Mouse (Mus musculus) hindbrain, embryonic 11.5 days (tissue): ENCODE results near the gene 1700011L22Rik. TPM values are rescaled to one million over a fixed set of nuclear protein-coding genes. Genes with fewer than 3 reads are reported as not detected.

Experiments
- ATAC-seq: fragments of 200-750 bp; cut with Nextera tagmentation; 2 replicates; pipeline ENCODE4 v1.8.0; 2017; ENCODE audit warnings: mild to moderate bottlenecking, moderate TSS enrichment, moderate library complexity; ENCODE audit not compliant: low FRiP score
- DNase-seq: peaks from one replicate; pipeline ENCODE4 v3.0.0-alpha.2; 2015; ENCODE audit warnings: low spot score
- H3K27ac ChIP-seq: fragments of 300-500 bp; sonication (generic); 2 replicates; pipeline ENCODE4 v1.5.1; 2014; ENCODE audit warnings: mild to moderate bottlenecking, low read depth, low read length
- H3K27me3 ChIP-seq: fragments of 300-500 bp; sonication (generic); 2 replicates; pipeline ENCODE4 v1.6.1; 2014; ENCODE audit warnings: mild to moderate bottlenecking, low read length, moderate library complexity, mixed read lengths; ENCODE audit not compliant: control insufficient read depth, insufficient read depth
- H3K36me3 ChIP-seq: fragments of 300-500 bp; sonication (generic); 2 replicates; pipeline ENCODE4 v1.6.1; 2014; ENCODE audit warnings: mild to moderate bottlenecking, low read length, moderate library complexity, mixed read lengths; ENCODE audit not compliant: control insufficient read depth, insufficient read depth
- H3K4me1 ChIP-seq: fragments of 300-500 bp; sonication (generic); replicated peaks from 2 replicates; pipeline ENCODE4 v1.6.1; 2014; ENCODE audit warnings: low read length, mixed read lengths; ENCODE audit not compliant: control insufficient read depth, insufficient read depth
- H3K4me2 ChIP-seq: fragments of 300-500 bp; sonication (generic); replicated peaks from 2 replicates; pipeline ENCODE4 v1.6.1; 2014; ENCODE audit warnings: mild to moderate bottlenecking, low read depth, low read length
- H3K4me3 ChIP-seq: fragments of 300-500 bp; sonication (generic); 2 replicates; pipeline ENCODE4 v1.5.1; 2014; ENCODE audit warnings: low read depth, low read length
- H3K9ac ChIP-seq: fragments of 300-500 bp; sonication (generic); 2 replicates; pipeline ENCODE4 v1.6.1; 2014; ENCODE audit warnings: low read depth, low read length
- H3K9me3 ChIP-seq: fragments of 300-500 bp; sonication (generic); 2 replicates; pipeline ENCODE4 v1.6.1; 2016; ENCODE audit warnings: low read length; ENCODE audit not compliant: control insufficient read depth
- WGBS: fragments of 180-500 bp; shearing (Covaris S2); extraction: QIAGEN DNeasy Blood & Tissue Kit; methylation state at CpG from one replicate; pipeline ENCODE4 v1.1.7; 2014; 5-methylcytosine and 5-hydroxymethylcytosine counted together
- polyA plus RNA-seq: library from polyadenylated mRNA; unstranded; fragments of >200 nt; fragmentation: Nextera tagmentation; extraction: Ambion mirVana; gene quantifications from 2 replicates; pipeline ENCODE4 v1.2.1, GENCODE M21; 2014

The 1700011L22Rik gene
- polyA plus RNA-seq, 1 experiment from 2014 or later, result not detected

GRCm38 (mm10) chr8:79261920-79262319, 13.6 kb upstream of the 1700011L22Rik start:
- H3K4me3 ChIP-seq, result no peak overlapping the region
- H3K9me3 ChIP-seq, result no peaks in the 10 kb centered on the region
- H3K4me2 ChIP-seq, result no peak overlapping the region
- WGBS, result 95% methylated on average over 5 of the region's 5 CpGs
- no peak overlapping the region for H3K9ac ChIP-seq
- H3K27ac ChIP-seq, result no peak overlapping the region
- H3K4me1 ChIP-seq, result no peaks in the 10 kb centered on the region
- no peak for ATAC-seq
- DNase-seq, result no peak
- no peaks in the 10 kb centered on the region for H3K27me3 ChIP-seq
- H3K36me3 ChIP-seq, result no peaks in the 10 kb centered on the region

- H3K9ac ChIP-seq, result no peak overlapping the region
- H3K9me3 ChIP-seq, result no peaks in the 10 kb centered on the region
- no peak overlapping the region for H3K4me3 ChIP-seq
- ATAC-seq, result no peak
- DNase-seq, result no peak
- no peaks in the 10 kb centered on the region for H3K27me3 ChIP-seq
- no peak overlapping the region for H3K4me2 ChIP-seq
- no peaks in the 10 kb centered on the region for H3K36me3 ChIP-seq
- H3K27ac ChIP-seq, result no peak overlapping the region
- H3K4me1 ChIP-seq, result no peaks in the 10 kb centered on the region
- 85% methylated on average over 8 of the region's 8 CpGs for WGBS
These were observed 7.8 kb upstream of the 1700011L22Rik start for GRCm38 (mm10) chr8:79256076-79256705.

- 90% methylated on average over 6 of the region's 6 CpGs for WGBS
- H3K27me3 ChIP-seq, result no peaks in the 10 kb centered on the region
- no peak for DNase-seq
These were observed 5.4 kb upstream of the 1700011L22Rik start for GRCm38 (mm10) chr8:79253742-79254141.

GRCm38 (mm10) chr8:79243422-79243821, 4.9 kb downstream of the 1700011L22Rik start:
- Histone ChIP-seq H3K4me1 (no peaks in the 10 kb centered on the region), H3K4me2 (no peak overlapping the region), H3K9me3 (no peaks in the 10 kb centered on the region), H3K27me3 (no peaks in the 10 kb centered on the region), H3K4me3 (no peak overlapping the region), H3K27ac (no peak overlapping the region), H3K36me3 (no peaks in the 10 kb centered on the region), H3K9ac (no peak overlapping the region)
- DNase-seq, result no peak
- no peak for ATAC-seq
- 90% methylated on average over 2 of the region's 2 CpGs for whole genome bisulfite sequencing

More at GRCm38 (mm10) chr8:79253742-79254141, 5.4 kb upstream of the 1700011L22Rik start:
- Histone ChIP-seq H3K9ac (no peak overlapping the region), H3K4me1 (no peaks in the 10 kb centered on the region), H3K9me3 (no peaks in the 10 kb centered on the region), H3K4me2 (no peak overlapping the region), H3K4me3 (no peak overlapping the region), H3K36me3 (no peaks in the 10 kb centered on the region), H3K27ac (no peak overlapping the region)
- no peak for ATAC-seq

GRCm38 (mm10) chr8:79239996-79240395, 8.4 kb downstream of the 1700011L22Rik start:
- Histone ChIP-seq H3K4me2 (no peak overlapping the region), H3K36me3 (no peaks in the 10 kb centered on the region), H3K4me3 (no peak overlapping the region), H3K27me3 (no peaks in the 10 kb centered on the region), H3K4me1 (no peaks in the 10 kb centered on the region), H3K27ac (no peak overlapping the region), H3K9ac (no peak overlapping the region), H3K9me3 (no peaks in the 10 kb centered on the region)
- 83% methylated on average over 7 of the region's 7 CpGs for WGBS
- ATAC-seq (no peak), DNase-seq (no peak)

GRCm38 (mm10) chr8:79239320-79239719, 9.1 kb downstream of the 1700011L22Rik start:
- WGBS, result 80% methylated on average over 3 of the region's 3 CpGs
- Histone ChIP-seq H3K9ac (no peak overlapping the region), H3K9me3 (no peaks in the 10 kb centered on the region), H3K36me3 (no peaks in the 10 kb centered on the region), H3K4me1 (no peaks in the 10 kb centered on the region), H3K27ac (no peak overlapping the region), H3K4me2 (no peak overlapping the region), H3K27me3 (no peaks in the 10 kb centered on the region), H3K4me3 (no peak overlapping the region)
- no peak for ATAC-seq
- no peak for DNase-seq

- WGBS, result 93% methylated on average over 8 of the region's 8 CpGs
- H3K4me3 ChIP-seq, result no peak overlapping the region
- H3K9ac ChIP-seq, result no peak overlapping the region
These were observed 19.0 kb downstream of the 1700011L22Rik start for GRCm38 (mm10) chr8:79229266-79229888.

GRCm38 (mm10) chr8:79227916-79228315, 20.5 kb downstream of the 1700011L22Rik start:
- Histone ChIP-seq H3K9me3 (no peaks in the 10 kb centered on the region), H3K4me1 (no peaks in the 10 kb centered on the region), H3K9ac (no peak overlapping the region), H3K4me3 (no peak overlapping the region), H3K36me3 (no peaks in the 10 kb centered on the region), H3K27ac (no peak overlapping the region), H3K4me2 (no peak overlapping the region), H3K27me3 (no peaks in the 10 kb centered on the region)
- 94% methylated on average over 3 of the region's 3 CpGs for WGBS
- ATAC-seq, result no peak
- DNase-seq, result no peak

More at GRCm38 (mm10) chr8:79229266-79229888, 19.0 kb downstream of the 1700011L22Rik start:
- ATAC-seq (no peak), DNase-seq (no peak)
- Histone ChIP-seq H3K27ac (no peak overlapping the region), H3K4me2 (no peak overlapping the region), H3K9me3 (no peaks in the 10 kb centered on the region), H3K27me3 (no peaks in the 10 kb centered on the region), H3K4me1 (no peaks in the 10 kb centered on the region), H3K36me3 (no peaks in the 10 kb centered on the region)

GRCm38 (mm10) chr8:79227194-79227593, 21.2 kb downstream of the 1700011L22Rik start:
- H3K36me3 ChIP-seq, result no peaks in the 10 kb centered on the region
- DNase-seq (no peak), ATAC-seq (no peak)
- no peak overlapping the region for H3K9ac ChIP-seq
- H3K27me3 ChIP-seq, result no peaks in the 10 kb centered on the region
- H3K4me1 ChIP-seq, result no peaks in the 10 kb centered on the region
- H3K4me3 ChIP-seq, result no peak overlapping the region
- H3K9me3 ChIP-seq, result no peaks in the 10 kb centered on the region
- 83% methylated on average over 4 of the region's 4 CpGs for WGBS
- H3K4me2 ChIP-seq, result no peak overlapping the region
- H3K27ac ChIP-seq, result no peak overlapping the region
